Mouse (Mus musculus): ENCODE data around the gene Cdc42ep1. TPM values are rescaled to one million over a fixed set of nuclear protein-coding genes. Genes with fewer than 3 reads are reported as not detected.
A peak's percentile ranks its signal among the peaks of the same experiment; 100 is the strongest.

The Cdc42ep1 gene
- polyA plus RNA-seq, 1 experiment from 2014 or later, result 44.0 TPM

DNA sequence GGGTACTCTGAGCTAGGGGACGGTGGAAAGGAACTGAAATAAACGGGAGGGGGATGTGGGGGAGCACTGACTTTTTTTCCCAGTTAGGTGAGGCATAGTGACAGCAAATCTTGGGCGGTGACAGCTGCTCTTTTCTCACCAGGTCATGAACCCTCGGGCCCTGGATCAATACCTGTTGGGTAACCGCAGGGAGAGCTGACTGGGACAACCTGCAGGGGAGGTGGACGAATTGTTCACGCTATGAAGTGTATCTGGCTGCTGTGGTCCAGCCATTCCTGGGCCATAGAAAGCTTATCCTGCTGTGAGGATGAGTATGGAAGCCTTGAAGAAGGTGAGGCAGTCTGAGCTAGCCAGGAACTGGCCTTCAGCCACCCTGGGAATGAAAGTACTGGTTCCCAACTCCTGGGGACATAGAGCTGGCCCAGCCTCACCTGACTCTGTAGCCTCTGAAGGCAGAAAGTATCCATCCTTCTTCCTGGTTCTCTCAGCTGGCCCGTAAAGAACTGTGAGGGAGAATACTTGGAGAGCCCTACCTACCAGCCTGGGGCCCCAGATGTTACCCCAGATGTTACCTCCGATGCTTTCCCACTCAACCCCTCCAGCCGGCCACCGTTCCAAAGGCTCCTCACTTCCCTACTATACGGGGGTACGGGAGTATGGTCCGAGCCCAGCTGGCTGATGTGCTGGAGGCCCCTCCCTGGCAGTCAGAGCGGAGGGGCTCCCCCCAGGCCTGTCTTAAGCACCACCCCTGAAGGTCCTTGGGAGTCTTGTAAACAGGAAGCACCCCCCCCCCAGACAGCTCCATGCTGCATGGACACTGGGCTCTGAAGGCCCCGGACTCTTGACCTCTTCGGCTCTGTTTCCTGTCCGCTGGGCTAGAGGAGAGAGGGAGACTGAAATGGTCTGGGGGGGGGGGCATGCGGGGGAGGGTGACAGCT lies 10.4 kb upstream of the Cdc42ep1 start:
- H3K4me3 ChIP-seq (replicated peaks), result 0 out of 2 replicates have a peak overlapping the region, but pooled peaks have one; percentile 4
- H3K9me3 ChIP-seq, result no peaks in the 10 kb centered on the region
- H3K4me2 ChIP-seq (replicated peaks), result peak overlapping the region; percentile 40
- H3K27me3 ChIP-seq (replicated peaks), result no peaks in the 10 kb centered on the region; the same call in 1 of the 2 replicates
- H3K36me3 ChIP-seq, result no peaks in the 10 kb centered on the region
- peak; percentile 59 for ATAC-seq
- WGBS, result 32% methylated on average over 19 of the region's 19 CpGs
- peak overlapping the region; percentile 93 for H3K27ac ChIP-seq
- no peak overlapping the region for H3K9ac ChIP-seq
- H3K4me1 ChIP-seq (replicated peaks), result peaks cover 65% of the 10 kb centered on the region

DNA sequence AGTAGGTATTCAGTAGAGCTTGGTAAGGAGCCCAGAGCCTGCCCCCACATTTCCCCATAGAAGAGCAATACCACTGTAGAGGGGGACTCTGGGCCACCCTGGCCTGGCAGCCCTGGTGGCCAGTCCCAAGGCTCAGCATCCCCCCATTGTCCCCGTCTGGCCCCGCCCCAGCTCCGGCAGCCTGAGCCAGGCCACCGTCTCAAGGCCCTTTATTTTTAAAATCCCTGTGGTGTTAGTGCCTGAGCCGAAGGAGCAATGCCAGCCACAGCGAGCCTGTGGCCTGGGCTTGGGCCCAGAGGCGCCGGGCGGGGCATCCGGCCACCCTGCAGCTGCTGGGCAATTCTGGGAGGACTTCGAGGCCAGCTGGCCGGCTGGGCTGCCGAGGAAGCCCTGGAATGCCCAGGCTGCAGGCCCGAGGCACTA lies 9.7 kb upstream of the Cdc42ep1 start:
- WGBS, result 20% methylated on average over 14 of the region's 14 CpGs
- Histone ChIP-seq H3K4me1 (replicated peaks) (peaks cover 65% of the 10 kb centered on the region), H3K36me3 (no peaks in the 10 kb centered on the region), H3K9ac (no peak overlapping the region), H3K27me3 (replicated peaks) (no peaks in the 10 kb centered on the region), H3K9me3 (no peaks in the 10 kb centered on the region), H3K4me3 (replicated peaks) (no peak overlapping the region), H3K27ac (peak overlapping the region; percentile 93), H3K4me2 (replicated peaks) (peak overlapping the region; percentile 40)
- peak; percentile 57 for ATAC-seq

DNA sequence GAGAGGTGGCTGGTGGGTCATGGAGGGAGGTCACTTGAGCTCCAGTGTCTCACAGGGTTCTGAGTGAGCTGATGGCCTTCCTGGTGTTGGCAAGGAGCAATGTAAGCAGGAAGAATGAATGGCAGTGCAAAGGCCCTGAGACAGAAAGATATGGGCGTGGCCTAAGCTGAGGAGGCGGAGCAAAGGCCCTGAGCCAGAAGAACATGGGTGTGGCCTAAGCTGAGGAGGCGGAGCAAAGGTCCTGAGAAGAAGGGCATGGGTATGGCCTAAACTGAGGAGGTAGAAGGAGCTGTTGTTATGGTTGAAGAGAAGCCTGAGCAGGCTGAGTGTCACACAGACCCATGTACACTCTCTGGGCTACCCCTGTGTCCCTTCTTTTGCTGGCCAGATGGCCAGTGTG lies 8.8 kb upstream of the Cdc42ep1 start:
- Histone ChIP-seq H3K4me2 (replicated peaks) (no peak overlapping the region), H3K27ac (peak overlapping the region; percentile 93), H3K9me3 (no peaks in the 10 kb centered on the region), H3K9ac (no peak overlapping the region), H3K27me3 (replicated peaks) (no peaks in the 10 kb centered on the region), H3K4me3 (replicated peaks) (no peak overlapping the region), H3K36me3 (no peaks in the 10 kb centered on the region), H3K4me1 (replicated peaks) (peaks cover 60% of the 10 kb centered on the region)
- ATAC-seq, result no peak
- WGBS, result 92% methylated on average over 3 of the region's 3 CpGs

DNA sequence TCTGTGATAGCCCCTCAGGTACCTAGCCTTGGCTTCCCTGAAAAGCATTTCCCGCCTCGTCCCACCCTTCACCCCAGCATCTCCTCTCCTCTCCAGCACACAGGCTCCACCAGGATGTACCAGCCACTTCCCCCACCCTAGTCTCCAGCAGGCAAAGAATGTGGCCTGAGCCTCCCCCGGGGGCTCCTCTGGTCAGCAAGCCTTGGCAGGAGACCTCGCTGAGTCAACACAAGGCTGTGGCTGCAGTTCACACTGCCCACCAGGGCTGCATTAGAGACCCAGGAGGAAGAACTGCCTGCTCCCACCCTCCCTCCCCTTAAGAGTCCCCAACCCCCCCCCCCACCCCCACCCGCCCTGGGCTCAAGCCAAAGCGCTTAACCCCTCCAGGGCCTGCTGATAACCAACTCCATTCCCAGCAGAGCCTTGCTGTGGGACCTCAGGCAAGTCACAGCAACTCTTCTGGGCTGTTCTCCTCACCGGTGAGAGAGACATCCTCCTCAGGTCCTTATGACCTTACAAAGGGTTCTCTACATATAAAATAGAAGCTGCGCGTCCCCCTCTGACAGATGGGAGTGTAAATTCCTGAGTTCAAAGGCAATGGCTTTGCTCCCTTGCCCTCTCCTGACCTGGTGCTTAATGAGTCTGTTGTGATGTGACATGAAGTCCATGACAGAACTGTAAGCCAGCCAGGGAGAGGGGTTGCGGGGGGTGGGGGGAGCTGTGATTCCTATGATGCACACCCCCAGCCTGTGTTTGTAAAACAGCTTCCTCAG lies 8.0 kb upstream of the Cdc42ep1 start:
- ATAC-seq, result no peak
- no peak overlapping the region for H3K9ac ChIP-seq
- no peaks in the 10 kb centered on the region for H3K27me3 ChIP-seq (replicated peaks)
- H3K4me2 ChIP-seq (replicated peaks), result no peak overlapping the region
- H3K36me3 ChIP-seq, result no peaks in the 10 kb centered on the region
- H3K9me3 ChIP-seq, result no peaks in the 10 kb centered on the region
- H3K4me1 ChIP-seq (replicated peaks), result peaks cover 63% of the 10 kb centered on the region
- 31% methylated on average over 10 of the region's 10 CpGs for WGBS
- H3K4me3 ChIP-seq (replicated peaks), result no peak overlapping the region
- peak overlapping the region; percentile 93 for H3K27ac ChIP-seq

DNA sequence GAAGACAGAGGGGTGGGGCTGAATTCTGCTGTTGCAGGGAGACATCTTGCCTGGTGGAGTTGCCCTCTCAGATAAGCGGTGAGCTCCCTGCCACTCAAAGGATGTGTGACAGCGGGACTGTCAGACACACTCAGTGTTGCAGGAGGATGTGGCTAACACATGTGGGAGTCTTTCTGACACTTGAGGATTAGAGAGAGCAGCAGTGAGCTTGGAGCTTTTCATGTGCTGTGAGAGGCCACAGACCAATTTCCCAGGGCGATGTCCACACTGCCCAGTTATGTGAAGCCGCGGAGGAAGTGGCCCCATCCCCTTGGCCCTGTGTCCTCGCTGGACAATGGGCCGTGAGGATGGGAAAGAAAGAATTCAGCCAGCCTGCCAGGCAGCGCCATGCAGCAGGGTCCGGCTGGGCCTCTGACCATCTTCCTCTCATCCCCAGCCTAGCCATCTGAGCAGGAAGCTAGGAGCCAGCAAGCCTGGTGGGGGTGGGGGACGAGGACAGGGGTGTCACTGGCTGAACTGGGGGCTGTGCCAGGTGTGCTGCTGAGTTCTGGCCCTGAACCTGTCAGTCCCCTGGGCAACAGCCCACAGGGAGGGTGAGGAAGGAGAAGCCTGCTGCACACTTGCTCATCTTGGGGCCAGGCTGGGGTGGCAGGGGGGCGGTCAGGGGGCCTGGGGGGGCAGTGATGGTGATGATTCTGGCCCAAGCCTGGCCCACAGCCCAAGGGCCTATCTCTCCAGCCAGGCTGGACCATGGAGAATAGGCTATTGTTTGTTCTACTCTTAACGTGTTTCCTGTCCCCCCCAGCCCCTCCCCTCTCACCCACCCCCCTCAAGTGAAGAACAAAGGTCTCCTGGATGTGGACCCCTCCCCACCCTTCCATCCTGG lies 7.0 kb upstream of the Cdc42ep1 start:
- no peak for ATAC-seq

DNA sequence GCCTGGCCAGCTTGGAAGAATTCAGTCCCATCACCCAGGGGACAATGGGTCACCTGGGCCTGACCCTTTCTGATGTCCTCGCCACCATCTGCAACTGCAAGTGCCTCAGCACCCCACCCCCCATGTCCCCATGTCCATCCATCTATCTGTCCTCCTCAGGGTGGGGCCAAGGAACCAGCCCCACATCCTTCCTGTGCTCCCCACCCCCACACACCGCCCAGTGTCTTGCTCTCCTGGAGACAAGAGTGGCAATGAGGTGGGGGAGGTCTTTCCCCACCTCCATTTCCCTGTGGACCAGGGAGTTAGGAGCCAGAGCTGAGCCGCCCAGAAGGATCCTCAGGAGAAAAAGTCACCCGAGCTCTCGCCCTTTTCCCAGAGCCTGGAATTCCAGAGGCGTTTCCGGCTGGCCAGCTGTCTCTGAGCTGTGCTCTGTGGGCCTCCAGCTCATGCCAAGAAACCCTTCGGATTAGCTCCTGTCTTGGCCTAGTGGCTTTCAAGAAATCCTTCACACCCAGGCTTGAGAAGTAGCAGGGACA lies 6.3 kb upstream of the Cdc42ep1 start:
- no peak for ATAC-seq
- no peak overlapping the region for H3K4me3 ChIP-seq (replicated peaks)
- no peak overlapping the region for H3K9ac ChIP-seq

More for the DNA sequence above, 7.0 kb upstream of the Cdc42ep1 start:
- H3K9me3 ChIP-seq, result no peaks in the 10 kb centered on the region
- no peak overlapping the region for H3K4me2 ChIP-seq (replicated peaks)
- H3K27me3 ChIP-seq (replicated peaks), result no peaks in the 10 kb centered on the region
- H3K4me3 ChIP-seq (replicated peaks), result no peak overlapping the region
- H3K4me1 ChIP-seq (replicated peaks), result peaks cover 74% of the 10 kb centered on the region
- 26% methylated on average over 12 of the region's 12 CpGs for WGBS
- 0 out of 2 replicates have a peak overlapping the region, but pooled peaks have one; percentile 4 for H3K9ac ChIP-seq
- H3K27ac ChIP-seq, result peak overlapping the region; percentile 93
- no peaks in the 10 kb centered on the region for H3K36me3 ChIP-seq

DNA sequence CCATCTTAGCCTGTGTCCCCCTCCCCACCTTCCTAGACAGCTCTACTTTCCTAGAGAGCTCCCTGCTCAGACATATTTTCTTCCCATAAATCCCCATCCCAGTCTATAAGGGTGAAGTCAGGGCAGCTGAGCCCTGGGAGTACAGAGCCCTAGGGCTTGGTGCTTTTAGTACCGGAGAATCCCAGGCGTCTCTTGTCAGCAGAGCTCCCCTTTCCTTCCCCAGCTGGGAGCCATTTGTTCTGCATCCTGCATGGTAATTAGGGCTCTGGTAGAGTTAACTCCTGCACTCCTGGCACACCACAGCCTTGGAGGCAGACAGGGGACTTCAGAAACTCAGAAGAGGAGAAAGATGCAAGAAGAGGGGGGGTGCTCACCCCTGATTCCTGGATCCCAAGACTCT lies 2.7 kb upstream of the Cdc42ep1 start:
- Histone ChIP-seq H3K36me3 (no peaks in the 10 kb centered on the region), H3K27ac (peak overlapping the region; percentile 68), H3K9me3 (no peaks in the 10 kb centered on the region), H3K4me3 (replicated peaks) (no peak overlapping the region), H3K27me3 (replicated peaks) (no peaks in the 10 kb centered on the region), H3K4me2 (replicated peaks) (no peak overlapping the region), H3K9ac (no peak overlapping the region), H3K4me1 (replicated peaks) (peaks cover 60% of the 10 kb centered on the region)
- 26% methylated on average over 2 of the region's 2 CpGs for WGBS
- ATAC-seq, result no peak

More for the DNA sequence above, 6.3 kb upstream of the Cdc42ep1 start:
- H3K9me3 ChIP-seq, result no peaks in the 10 kb centered on the region
- H3K27ac ChIP-seq, result peak overlapping the region; percentile 93
- H3K36me3 ChIP-seq, result no peaks in the 10 kb centered on the region
- H3K4me1 ChIP-seq (replicated peaks), result peaks cover 75% of the 10 kb centered on the region
- H3K4me2 ChIP-seq (replicated peaks), result no peak overlapping the region
- 35% methylated on average over 8 of the region's 8 CpGs for WGBS
- H3K27me3 ChIP-seq (replicated peaks), result no peaks in the 10 kb centered on the region

DNA sequence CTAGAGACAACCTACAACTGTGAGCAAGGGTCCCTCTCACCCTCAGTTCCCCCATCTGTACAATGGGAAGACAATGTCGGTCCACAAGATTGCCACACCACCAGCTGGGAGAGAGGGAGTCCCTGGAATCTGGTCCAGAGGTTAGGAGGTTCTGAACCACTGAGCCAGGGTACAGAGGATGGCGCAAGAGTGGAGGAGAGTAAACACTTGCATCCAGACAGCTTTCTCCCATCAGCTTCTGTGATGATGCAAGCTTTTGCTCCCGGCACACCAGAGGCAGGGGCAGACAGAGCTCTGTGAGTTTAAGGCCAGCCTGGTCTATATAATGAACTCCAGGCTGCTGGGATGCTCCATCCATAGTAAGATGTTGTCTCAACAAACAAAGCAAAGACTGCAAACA lies 2.2 kb upstream of the Cdc42ep1 start:
- no peak overlapping the region for H3K4me3 ChIP-seq (replicated peaks)
- no peaks in the 10 kb centered on the region for H3K36me3 ChIP-seq
- no peaks in the 10 kb centered on the region for H3K9me3 ChIP-seq
- 48% methylated on average over 3 of the region's 3 CpGs for WGBS
- no peaks in the 10 kb centered on the region for H3K27me3 ChIP-seq (replicated peaks)
- peak overlapping the region; percentile 68 for H3K27ac ChIP-seq
- peaks cover 59% of the 10 kb centered on the region for H3K4me1 ChIP-seq (replicated peaks)
- no peak overlapping the region for H3K4me2 ChIP-seq (replicated peaks)
- no peak for ATAC-seq
- H3K9ac ChIP-seq, result no peak overlapping the region

DNA sequence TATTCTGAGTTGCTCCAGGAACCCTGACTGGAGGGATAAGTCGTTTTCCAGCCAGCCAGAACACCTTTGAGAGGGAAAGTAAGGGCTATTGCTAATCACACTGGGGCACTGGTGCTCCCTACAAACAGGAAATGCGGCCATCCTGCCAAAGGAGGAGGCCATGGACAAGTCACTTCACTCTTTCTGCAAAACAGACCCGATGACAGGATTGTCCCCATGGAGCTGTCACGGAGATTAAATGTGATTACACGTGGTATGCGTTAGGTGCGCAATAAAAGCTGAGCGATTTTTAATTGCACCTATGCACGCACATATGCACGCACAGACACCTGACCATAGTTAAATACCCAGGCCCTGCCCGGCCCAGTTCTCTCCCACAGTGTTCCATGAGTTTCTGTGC lies 1.7 kb upstream of the Cdc42ep1 start:
- Histone ChIP-seq H3K27ac (peak overlapping the region; percentile 68; the same call in 1 of the 2 replicates), H3K36me3 (no peaks in the 10 kb centered on the region), H3K9ac (no peak overlapping the region), H3K9me3 (no peaks in the 10 kb centered on the region), H3K27me3 (replicated peaks) (no peaks in the 10 kb centered on the region), H3K4me3 (replicated peaks) (no peak overlapping the region), H3K4me2 (replicated peaks) (no peak overlapping the region), H3K4me1 (replicated peaks) (peaks cover 59% of the 10 kb centered on the region)
- 58% methylated on average over 11 of the region's 11 CpGs for WGBS
- no peak for ATAC-seq

DNA sequence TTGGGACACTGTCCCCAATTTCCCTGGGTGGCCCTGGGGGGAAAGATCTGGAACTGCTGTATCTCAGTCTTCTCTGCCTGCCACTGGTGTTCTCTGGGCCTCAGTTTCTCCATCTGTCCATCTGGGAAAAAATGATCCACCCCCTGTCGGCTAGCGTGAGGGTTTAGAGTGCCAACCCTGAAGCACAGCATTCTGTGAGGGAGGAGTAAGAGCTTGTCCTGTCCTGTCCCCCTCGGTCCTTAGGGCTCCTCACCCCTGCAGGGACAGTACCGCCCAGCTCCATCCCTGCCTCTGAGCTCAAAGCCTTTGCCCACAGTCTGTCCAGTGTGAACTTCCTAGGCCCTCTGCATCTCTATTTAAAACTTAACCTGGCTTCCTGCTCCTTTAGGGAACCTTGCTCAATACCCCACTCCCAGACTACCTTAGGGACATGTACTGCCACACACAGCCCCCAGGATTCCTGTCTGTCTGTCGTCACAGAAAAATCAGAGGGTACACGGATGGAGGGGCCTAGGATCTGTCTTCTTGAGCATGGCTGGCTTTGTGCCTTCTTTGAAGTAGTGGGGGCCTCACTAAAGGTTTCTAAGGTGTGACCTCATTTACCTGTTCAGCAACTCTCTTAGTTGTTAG lies 1.1 kb upstream of the Cdc42ep1 start:
- Histone ChIP-seq H3K36me3 (0 out of 2 replicates have a peak, but pooled peaks cover 4% of the 10 kb centered on the region), H3K4me2 (replicated peaks) (no peak overlapping the region), H3K27ac (0 out of 2 replicates have a peak overlapping the region, but pooled peaks have one; percentile 1), H3K9ac (no peak overlapping the region), H3K9me3 (no peaks in the 10 kb centered on the region), H3K4me1 (replicated peaks) (peaks cover 59% of the 10 kb centered on the region), H3K27me3 (replicated peaks) (no peaks in the 10 kb centered on the region), H3K4me3 (replicated peaks) (no peak overlapping the region)
- no peak for ATAC-seq
- 67% methylated on average over 6 of the region's 6 CpGs for WGBS

Data from intestine, embryonic 15.5 days (tissue).